10 mouse cellular contexts compared by ENCODE assay signal in genomic region chr2:116072706-116073105, GRCm38 (mm10). TPM values are rescaled to one million over a fixed set of nuclear protein-coding genes. Genes with fewer than 3 reads are reported as not detected.
DNase-seq lines count a peak whose midpoint lies in the region; ATAC-seq and TF ChIP-seq lines count a peak whose summit lies in the region.
"Had no signal": no experiment of that assay in that cellular context is flagged by ENCODE, and none has a peak within 500 bp of the region (broad histone marks: within the 10 kb centered on the region; RNA-seq: fewer than 3 reads in every experiment).

No protein-coding gene starts in this region.

- H3K4me1 ChIP-seq in lung, embryonic 14.5 days (ENCODE audit: insufficient read depth) = no peaks in the 10 kb centered on the region
- H3K4me1 ChIP-seq in intestine, postnatal 0 days (replicated peaks; ENCODE audit: control insufficient read depth, insufficient read depth, low read length) = no peaks in the 10 kb centered on the region; the same call in 1 of the 2 replicates

- ATAC-seq in lung, embryonic 14.5 days (ENCODE audit: insufficient read depth) = no peak
- ATAC-seq in intestine, postnatal 0 days = no peak

- no peaks in the 10 kb centered on the region for H3K9me3 ChIP-seq in lung, embryonic 14.5 days (ENCODE audit: low read depth, low read length)
- no peaks in the 10 kb centered on the region for H3K9me3 ChIP-seq in intestine, postnatal 0 days (ENCODE audit: control insufficient read depth)

- no peak overlapping the region for H3K27ac ChIP-seq in lung, embryonic 14.5 days (ENCODE audit: low read depth)
- H3K27ac ChIP-seq in intestine, postnatal 0 days (ENCODE audit: low read depth, low read length) = no peak overlapping the region

- DNase-seq in embryo, embryonic 10.5 days (ENCODE audit: low spot score) = peak; percentile 48
- DNase-seq in embryo, embryonic 9.5 days (ENCODE audit: extremely low spot score) = no peak
- no peak for DNase-seq in lung, embryonic 14.5 days
- no peak for DNase-seq in lung, adult 18-20 months
- DNase-seq in retina, postnatal 1 day = peak; percentile 33
- no peak for DNase-seq in urinary bladder, postnatal 10 days (ENCODE audit: low spot score)
- DNase-seq in thymus, adult 18-20 months = no peak
- DNase-seq: cerebellum, adult 9-11 months; lung, postnatal 10 days had no signal

- H3K27me3 ChIP-seq in lung, embryonic 14.5 days (ENCODE audit: insufficient read depth, low read length) = peaks cover 36% of the 10 kb centered on the region
- H3K27me3 ChIP-seq in intestine, postnatal 0 days (replicated peaks; ENCODE audit: control insufficient read depth, insufficient read depth, low read length) = peaks cover 75% of the 10 kb centered on the region

- no peak for TF ChIP-seq CTCF in lung, embryonic 14.5 days (IDR thresholded peaks at IDR 0.05; ENCODE audit: low read depth)
- TF ChIP-seq CTCF in intestine, postnatal 0 days (IDR thresholded peaks at IDR 0.05; ENCODE audit: low read depth) = no peak

- no peak overlapping the region for H3K9ac ChIP-seq in lung, embryonic 14.5 days
- H3K9ac ChIP-seq in intestine, postnatal 0 days (ENCODE audit: low read depth, low read length) = no peak overlapping the region

- peak overlapping the region; percentile 83 for H3K4me2 ChIP-seq in lung, embryonic 14.5 days
- H3K4me2 ChIP-seq in intestine, postnatal 0 days (replicated peaks; ENCODE audit: low read depth) = peak overlapping the region; percentile 75

- no peaks in the 10 kb centered on the region for H3K36me3 ChIP-seq in lung, embryonic 14.5 days (ENCODE audit: insufficient read depth)
- no peaks in the 10 kb centered on the region for H3K36me3 ChIP-seq in intestine, postnatal 0 days (ENCODE audit: control insufficient read depth, insufficient read depth)

- no peak overlapping the region for H3K4me3 ChIP-seq in lung, embryonic 14.5 days (ENCODE audit: low read depth, low read length)
- peak overlapping the region; percentile 48 for H3K4me3 ChIP-seq in intestine, postnatal 0 days (ENCODE audit: low read depth, low read length)

- WGBS in lung, embryonic 14.5 days = 34% methylated on average over 5 of the region's 5 CpGs
- 22% methylated on average over 5 of the region's 5 CpGs for whole genome bisulfite sequencing in intestine, postnatal 0 days

RNA-seq across cellular contexts. Expression of gene Meis2, which starts 7.1 kb away (rescaled TPM):
- 31.4 and 33.1 TPM in 2 replicates for polyA plus RNA-seq in lung, embryonic 14.5 days (2014; fragmentation: Nextera tagmentation; extraction: Ambion mirVana)
- polyA plus RNA-seq in intestine, postnatal 0 days (2015; fragmentation: Nextera tagmentation; extraction: Ambion mirVana) = 13.1 and 14.0 TPM in 2 replicates

Comparison
In these comparisons a context has a peak if more than half of its experiments do, and no peak if none do; other contexts are left out.
1. DNase-seq: peak in embryo, embryonic 10.5 days (single experiment) and retina, postnatal 1 day (single experiment); none in embryo, embryonic 9.5 days (single experiment), lung, embryonic 14.5 days (single experiment), lung, adult 18-20 months (0 of 2), urinary bladder, postnatal 10 days (single experiment) and thymus, adult 18-20 months (0 of 2).